Mouse (Mus musculus) cerebellum, postnatal 14 days (tissue): ENCODE data around the gene Dhps.
"Not testable (repeated sequence)": the region's sequence is repeated elsewhere in the genome, so short reads cannot be mapped to it uniquely, and the experiment has no call there.

Experiments
- DNase-seq, 2 experiments: peaks; one replicate each; pipeline ENCODE4 v3.0.0; 2021; ENCODE audit warnings: mixed read lengths in 2 of 2

Gene Dhps

DNA sequence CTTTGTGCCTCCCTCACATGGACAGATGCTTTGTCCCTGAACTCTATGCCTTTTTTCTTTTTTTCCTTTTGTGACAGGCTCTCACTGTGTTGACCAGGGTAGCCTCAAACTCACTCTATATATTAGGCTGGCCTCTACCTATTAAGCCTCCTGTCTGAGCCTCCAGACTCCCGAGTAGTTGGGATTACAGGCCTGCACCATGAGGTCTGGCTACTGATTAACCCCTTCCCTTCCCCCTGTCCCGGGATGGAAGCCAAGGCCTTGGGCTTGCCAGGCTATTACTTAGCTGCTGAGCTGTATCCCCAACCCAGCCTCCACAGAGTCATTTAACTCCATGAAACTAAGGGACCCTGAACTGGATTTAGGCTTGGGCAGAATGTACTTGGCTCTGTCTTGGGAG lies 6.3 kb upstream of the Dhps start:
- no peak for DNase-seq

DNA sequence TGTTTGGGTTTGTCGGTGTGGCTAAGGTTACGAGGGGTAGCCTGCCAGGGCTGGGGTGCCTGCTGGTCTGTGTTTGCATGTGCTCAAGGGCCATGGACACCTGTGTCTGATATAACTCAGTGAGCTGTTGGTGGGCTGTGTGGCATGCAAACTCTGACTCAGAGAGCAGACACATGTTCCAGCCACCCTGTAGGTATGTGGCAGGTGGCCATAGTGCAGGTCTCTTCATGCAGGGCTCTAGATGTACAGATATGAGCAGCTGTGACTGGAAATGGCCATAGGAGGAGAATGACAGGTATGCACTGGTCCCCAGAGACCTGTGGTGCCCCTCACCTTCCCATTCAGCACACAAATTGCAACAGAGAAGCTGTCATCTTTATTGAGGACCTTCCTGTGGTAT lies 4.4 kb upstream of the Dhps start:
- DNase-seq, result no peak

DNA sequence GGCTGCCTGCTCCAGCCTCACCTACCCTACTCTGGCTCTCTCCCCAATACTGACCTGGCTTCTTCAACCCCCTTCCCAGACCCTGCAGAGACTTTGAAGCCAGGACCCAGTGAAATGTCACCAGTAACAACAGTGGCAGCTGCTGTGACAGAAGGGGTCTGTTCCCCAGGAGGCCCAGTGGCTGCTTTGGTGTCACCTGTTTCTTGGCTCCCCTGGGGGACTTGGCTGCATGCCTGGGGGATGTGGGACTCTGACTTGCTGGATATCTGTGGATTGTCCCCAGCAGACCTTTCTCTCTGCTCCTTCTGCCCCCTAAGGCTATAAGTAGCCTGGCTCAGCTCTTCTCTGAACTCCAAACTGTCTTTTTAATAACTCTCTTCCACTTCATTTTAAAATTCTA lies 3.6 kb upstream of the Dhps start, which contains the start of gene Gm5741:
Gm5741 (minus strand) TSS at position 1 of the 400 bp plus-strand sequence.
- DNase-seq, result peak; percentile 41 to 64

DNA sequence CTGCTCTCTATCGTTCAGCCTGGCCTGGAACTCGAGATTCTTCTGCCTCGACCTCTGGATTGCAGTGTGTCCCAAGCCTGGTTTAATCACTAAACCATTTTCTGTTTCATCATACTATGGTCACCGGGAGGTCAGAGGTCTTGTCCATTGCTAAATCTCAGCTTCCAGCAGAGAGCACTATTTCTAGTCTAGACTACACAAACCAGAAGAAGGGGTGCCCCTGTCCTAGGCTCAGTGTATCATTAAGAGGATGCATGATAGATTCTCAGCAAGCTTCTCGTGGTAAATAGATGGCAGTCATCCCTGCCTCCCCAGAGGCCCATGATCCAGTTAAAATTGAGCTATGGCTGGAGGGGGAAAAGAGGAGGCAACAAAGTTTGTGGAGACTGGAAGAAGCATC lies 516 bp upstream of the Dhps start:
- DNase-seq, result peak in 1 of 2 experiments; percentile 29

DNA sequence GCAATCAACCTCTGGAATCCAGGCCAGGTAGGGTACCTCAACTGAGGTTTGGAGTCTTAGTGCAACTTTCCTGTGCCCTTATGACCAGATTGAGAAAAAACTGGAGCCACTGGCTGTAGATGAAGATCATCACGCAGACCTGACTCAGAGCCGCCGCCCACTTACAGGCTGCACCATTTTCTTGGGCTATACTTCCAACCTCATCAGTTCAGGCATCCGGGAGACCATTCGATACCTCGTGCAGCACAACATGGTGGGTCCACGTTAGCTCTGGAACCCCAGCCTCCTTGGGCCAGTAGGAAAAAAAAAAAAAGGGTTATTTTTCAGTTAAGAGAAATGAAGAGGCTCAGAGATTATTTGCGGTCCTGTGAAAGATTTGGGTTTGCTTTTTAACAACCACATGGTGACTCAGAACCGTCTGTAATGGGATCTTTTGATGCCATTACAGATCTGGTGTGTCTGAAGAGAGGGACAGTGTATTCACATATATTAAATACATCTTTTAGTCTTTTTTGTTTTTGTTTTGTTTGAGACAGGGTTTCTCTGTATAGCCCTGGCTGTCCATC lies 890 bp downstream of the Dhps start:
- DNase-seq, result no peak

DNA sequence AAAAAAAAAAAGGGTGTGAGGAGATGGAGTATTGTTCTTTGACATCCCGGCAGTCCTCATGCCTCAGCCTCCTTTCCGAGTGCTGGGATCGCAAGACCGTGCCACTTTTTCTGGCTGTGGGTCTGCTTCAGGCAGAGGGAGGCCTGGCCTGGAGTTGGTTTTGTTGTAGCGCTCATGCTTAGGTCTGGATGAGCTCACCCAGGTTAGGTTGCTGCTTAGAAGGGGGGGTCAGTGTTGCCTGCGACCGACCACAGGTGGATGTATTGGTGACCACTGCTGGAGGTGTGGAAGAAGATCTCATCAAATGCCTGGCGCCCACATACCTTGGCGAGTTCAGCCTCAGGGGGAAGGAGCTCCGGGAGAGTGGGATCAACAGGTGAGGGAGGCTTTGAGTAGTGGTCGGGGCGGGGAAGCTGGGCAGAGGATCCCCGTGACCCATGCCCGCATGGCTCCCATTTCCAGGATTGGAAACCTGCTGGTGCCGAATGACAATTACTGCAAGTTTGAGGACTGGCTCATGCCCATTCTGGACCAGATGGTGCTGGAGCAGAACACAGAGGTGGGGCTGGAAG lies 1.6 kb downstream of the Dhps start:
- no peak for DNase-seq

DNA sequence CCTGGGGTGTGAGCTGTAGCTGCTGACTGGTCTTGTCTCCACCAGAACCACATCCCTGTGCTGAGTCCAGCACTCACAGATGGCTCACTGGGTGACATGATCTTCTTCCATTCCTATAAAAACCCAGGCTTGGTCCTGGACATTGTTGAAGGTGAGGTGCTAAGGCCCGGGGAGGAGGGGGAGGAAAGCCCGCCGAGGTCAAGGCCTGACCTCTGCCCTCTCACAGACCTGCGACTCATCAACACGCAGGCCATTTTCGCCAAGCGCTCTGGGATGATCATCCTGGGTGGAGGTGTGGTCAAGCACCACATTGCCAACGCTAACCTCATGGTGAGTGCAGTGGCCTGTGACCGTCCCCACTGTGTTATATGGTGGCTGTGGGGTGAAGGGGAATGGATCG lies 2.6 kb downstream of the Dhps start:
- no peak for DNase-seq

DNA sequence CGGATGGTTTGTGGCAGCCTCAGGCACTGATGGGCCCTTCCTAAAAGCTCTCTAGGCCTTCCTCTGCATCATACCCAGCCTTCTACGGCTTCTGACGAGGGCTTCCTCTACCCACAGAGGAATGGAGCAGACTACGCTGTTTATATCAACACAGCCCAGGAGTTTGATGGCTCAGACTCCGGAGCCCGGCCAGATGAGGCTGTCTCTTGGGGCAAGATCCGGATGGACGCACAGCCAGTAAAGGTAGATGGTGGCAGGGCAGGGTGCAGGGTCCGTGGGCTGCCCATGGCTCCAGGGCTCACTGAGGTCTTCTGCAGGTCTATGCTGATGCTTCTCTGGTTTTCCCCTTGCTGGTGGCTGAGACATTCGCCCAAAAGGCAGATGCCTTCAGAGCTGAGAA lies 3.1 kb downstream of the Dhps start:
- DNase-seq, result no peak

DNA sequence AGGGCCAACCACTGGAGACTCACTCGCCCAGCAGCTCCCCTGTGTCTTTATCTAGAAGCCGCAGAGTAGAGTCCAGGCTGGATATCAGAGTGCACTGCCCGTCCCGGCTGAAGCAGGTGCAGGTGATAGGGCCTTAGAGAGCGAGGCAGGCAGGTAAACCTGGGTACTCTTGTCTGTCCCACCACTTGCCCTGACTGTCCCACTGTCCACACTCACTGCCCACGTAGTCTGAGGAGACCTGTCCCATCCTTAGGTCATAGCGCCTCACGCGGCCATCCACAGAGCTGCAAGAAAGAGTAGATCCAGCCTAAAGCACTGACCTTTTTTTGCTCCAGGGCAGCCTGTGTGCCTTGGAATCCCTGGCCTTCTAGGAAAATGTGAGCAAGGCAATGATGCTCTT lies 4.4 kb downstream of the Dhps start:
- DNase-seq, result peak; percentile 65 to 79

DNA sequence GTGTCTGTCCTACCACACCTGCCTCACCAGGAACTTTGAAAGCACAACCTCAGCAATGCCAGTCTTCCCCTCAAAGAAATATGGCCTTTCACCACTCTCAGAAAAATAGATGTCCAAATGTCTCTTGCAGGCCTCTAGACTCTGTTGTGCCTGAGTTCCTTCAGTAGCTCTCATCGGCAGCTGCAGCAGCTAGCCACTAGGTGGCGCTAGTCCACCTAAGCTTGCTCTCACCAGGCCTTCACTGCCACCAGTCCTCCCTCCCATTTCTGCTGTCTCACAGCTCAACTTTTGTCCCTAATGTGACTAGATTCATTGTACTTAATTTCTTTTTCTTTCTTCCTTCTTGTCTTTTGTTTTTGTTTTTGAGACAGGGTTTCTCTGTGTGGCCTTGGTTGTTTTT lies 5.4 kb downstream of the Dhps start:
- DNase-seq, result peak; percentile 87

DNA sequence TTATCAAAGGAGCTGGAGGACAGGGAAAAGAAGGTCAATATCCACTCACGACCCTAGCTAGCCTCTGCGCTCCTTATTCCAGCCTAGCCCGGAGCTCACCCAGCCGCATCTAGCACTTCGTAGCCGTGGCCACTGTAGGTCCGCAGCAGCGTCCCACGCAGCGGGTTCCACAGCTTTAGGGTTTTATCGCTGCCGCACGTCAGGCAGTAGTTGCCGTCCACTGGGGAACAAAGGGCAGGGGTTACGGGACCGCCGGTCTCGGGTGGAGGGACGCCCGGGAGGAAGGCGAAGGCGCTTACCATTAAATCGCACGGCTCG lies 8.6 kb downstream of the Dhps start:
- DNase-seq, result no peak

DNA sequence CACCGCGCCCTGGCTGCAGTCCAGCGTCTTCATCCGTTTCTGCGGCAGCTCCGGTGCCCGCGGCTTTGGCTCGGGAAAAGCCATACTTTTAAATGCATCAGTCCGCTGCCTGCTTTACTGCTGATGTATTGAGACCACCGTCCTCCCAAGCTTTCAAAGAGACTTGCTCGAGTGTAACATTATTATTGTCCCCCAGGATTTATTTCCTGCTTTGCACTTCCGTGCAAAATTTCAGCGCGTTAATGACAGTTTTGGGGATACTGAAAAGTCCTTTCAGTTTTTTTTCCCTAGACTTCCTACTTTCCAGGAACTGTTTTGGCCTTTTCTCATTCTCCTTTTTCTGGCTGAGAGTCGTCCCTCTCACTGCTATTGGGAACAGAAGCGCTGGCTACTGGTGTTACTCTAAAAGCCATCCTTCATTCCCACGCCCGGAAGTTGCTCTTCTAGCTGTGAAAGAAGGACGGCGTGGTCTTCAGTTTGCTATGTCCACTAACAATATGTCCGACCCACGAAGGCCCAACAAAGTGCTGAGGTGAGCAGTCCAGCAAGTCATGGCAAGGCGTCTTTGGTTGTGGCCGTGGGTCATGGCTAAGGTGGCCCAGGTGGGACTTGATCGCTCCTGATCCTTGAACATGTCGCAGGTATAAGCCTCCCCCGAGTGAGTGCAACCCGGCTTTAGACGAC lies 9.1 kb downstream of the Dhps start, which contains the start of gene Wdr83os:
Wdr83os (plus strand) TSS at position 209 of the 684 bp plus-strand sequence.
- DNase-seq, result peak; percentile 72 to 79

DNA sequence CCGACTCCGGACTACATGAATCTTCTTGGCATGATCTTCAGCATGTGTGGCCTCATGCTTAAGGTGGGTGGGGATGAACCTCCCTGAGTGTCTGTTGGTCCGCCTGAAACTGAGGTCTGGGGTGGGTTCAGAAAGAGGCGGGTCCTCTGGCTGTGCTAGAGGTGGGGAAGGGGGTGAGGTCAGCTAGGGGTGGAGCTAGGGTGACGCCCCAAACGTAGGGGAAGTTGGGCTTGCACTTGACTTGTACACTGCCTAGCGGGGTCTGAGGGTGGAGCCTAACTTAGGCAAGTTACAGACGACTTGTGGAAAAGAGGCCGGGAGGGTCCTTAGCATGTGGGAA lies 9.6 kb downstream of the Dhps start, which contains the start of gene Wdr83:
Wdr83 (minus strand) TSS at position 91 of the 340 bp plus-strand sequence.
- no peak for DNase-seq

DNA sequence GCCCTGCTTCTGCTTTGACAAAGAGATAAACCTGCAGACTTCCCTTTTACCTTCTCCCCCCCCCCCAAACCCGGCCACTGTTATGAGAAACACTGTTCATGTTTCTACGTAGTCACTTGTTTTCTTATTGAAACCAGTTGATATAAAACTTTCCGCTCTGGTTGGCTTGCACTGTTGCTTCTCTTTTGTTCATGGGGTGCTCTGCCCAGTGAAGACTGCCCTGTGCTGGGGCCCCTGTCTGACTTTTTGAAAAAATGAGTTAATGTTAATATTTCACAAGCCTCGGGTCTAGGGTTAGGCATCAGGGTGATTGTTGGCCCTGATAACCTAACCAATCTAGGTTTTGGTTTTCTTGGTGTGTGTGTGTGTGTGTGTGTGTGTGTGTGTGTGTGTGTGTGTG lies 10.6 kb downstream of the Dhps start:
- not testable (repeated sequence) for DNase-seq

DNA sequence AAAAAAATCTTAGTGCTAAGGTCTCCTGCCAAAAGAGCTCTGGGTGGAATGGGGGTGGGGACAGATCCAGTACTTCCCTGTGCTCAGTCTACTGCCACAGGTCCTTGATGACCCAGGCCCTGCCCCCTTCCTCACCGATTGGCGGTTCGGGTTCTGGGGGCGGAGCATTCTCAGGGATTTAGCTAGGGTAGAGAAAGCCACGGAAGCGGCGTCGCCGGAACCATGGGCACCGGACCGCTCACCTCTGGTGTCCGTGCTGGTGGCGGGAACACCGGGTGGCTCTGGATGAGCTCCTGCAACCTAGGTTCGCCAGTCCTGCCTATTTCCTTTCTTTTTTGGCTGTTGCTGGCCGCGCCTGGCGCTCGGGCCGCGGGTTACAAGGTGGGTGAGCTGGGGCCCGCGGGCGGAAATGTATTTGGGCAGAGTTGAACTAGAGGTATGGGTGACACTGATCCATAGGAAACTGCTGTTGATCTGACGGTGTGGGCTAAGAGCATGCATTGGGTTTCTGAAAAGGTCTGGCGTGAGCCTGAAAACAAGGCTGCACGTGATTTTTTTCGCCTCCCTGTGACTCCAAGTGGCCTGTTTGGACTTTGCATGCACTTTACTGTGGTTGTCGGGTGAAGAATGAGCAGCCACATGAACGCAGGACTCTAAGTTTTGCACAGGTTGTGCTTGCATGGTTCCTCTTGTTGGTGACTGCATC lies 11.7 kb downstream of the Dhps start, which contains the start of gene Man2b1:
Man2b1 (plus strand) TSS at position 163 of the 706 bp plus-strand sequence.
- DNase-seq, result peak; percentile 87 to 89

DNA sequence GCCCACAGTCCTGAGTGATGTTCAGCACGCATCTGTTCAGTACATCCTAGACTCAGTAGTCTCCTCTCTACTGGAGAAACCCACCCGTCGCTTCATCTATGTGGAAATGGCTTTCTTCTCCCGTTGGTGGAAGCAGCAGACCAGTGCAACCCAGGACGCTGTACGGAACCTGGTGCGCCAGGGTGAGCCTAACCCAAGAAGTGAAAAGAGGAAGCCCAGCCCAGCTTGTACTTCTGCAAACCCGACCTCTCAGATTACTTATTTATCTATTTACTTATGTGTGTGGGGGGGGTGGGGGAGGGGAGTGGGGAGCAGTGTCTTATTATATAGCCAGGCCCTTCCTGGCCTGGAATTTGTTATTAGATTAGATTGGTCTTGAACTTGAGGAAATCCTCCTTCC lies 13.1 kb downstream of the Dhps start:
- DNase-seq, result no peak

DNA sequence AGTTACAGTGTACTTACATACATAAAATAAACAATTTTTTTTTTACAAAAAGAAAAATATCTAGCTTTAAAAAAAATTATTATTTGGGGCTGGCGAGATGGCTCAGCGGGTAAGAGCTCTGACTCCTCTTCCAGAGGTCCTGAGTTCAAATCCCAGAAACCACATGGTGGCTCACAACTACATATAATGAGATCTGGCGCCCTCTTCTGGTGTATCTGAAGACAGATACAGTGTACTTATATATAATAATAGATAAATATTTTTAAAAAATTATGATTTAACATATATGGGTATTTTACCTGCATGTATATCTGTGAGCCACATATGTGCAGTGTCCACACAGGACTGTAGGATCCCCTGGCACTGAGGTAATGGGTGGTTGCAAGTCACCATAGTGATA lies 14.7 kb downstream of the Dhps start:
- DNase-seq, result no peak

DNA sequence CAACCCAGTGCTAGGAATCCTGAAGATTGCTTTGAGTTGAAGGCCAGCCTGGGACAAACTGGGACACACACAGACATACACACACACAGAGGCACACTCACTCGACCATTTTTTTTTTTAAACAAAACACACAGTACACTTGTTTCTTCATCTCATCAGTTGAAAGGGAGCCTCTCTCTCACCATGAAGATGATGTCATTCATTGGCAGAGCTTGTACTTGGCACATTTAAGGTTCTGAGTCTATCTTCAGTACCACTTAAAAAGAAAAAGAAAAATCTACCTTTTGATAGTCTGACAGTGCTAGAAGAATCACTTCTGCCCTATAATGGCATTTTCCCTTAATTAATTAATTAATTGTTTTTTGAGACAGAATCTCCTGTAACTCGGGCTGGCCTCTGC lies 17.2 kb downstream of the Dhps start:
- DNase-seq, result no peak

DNA sequence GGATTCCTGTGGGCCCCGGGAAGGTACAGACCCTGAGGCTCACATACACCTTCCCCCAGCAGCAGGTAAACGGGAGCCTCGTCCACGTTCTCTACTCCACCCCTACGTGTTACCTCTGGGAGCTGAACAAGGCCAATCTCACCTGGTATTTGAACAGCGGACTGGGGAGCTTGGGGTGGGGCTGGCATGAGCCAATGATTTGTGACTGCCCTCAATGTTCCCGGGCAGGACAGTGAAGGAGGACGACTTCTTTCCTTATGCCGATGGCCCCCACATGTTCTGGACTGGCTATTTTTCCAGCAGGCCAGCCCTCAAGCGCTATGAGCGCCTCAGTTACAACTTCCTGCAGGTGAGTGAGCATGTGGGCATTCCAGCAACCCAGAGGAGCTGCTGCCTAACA lies 19.3 kb downstream of the Dhps start:
- no peak for DNase-seq

DNA sequence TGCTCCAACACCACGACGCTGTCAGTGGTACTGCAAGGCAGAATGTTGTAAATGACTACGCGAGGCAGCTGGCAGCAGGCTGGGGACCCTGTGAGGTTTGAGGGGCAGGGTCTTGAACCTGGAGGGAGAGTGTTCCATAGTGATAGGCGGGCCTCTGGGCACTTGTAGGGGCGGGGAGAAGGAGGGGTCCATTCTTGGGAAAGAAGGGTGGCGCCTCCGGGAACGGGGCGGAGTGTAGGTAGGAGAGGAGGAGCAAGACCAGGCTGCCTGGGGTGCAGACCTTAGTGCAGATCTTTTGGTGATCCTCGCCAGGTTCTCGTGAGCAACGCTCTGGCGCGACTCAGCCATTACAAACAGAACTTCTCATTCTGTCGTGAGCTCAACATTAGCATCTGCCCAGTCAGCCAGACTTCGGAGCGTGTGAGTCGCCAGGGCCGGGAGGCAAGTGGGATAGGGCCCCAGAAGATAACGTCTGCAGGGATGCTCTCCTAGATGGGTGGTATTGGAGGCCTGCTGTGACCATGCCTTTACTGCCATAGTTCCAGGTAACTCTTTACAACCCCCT lies 20.1 kb downstream of the Dhps start:
- DNase-seq, result no peak

DNA sequence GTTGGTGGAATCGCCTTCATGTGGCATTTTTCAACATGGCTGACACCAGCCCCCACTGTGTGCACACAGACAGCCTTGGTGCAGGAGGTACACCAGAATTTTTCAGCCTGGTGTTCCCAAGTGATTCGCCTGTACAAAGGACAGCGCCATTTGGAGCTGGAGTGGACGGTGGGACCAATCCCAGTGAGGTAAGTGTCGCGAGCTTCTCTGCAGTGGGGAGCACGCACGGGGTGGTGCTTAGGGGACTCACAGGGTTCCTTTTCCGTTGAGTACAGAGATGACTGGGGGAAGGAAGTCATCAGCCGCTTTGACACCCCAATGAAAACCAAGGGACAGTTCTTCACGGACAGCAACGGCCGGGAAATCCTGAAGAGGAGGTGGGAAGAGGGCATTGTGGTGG lies 23.5 kb downstream of the Dhps start:
- no peak for DNase-seq

DNA sequence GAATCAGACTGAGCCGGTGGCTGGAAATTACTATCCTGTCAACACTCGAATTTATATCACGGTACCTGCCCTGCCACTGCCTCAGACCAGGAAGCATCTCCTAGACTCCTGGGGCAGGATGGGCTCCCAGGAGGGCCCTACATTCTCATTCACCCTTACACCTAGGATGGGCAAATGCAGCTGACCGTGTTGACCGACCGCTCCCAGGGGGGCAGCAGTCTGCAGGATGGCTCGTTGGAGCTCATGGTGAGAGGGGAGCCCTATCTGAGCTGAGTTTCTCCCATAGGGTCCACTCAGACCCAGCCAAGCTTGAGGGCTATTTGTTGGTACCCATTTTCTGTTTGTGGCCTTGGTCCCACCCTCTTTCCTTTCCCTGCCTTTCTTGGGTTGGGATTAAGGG lies 24.0 kb downstream of the Dhps start:
- DNase-seq, result no peak

DNA sequence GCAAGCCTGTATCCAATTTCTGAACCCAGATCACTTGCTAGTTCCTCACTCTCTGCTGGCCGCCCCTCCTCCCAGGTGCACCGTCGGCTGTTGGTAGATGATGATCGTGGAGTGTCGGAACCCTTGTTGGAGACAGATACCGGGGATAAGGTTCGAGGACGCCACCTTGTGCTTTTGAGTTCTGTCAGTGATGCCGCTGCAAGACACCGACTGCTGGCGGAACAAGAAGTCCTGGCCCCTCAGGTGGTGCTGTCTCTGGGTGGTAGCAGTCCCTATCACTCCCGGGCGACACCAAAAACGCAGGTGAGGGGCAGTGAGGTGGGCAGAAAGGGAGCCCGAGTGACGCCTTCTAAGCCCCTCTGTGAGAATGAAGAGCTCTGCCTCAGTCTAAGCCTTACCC lies 24.6 kb downstream of the Dhps start:
- DNase-seq, result no peak

DNA sequence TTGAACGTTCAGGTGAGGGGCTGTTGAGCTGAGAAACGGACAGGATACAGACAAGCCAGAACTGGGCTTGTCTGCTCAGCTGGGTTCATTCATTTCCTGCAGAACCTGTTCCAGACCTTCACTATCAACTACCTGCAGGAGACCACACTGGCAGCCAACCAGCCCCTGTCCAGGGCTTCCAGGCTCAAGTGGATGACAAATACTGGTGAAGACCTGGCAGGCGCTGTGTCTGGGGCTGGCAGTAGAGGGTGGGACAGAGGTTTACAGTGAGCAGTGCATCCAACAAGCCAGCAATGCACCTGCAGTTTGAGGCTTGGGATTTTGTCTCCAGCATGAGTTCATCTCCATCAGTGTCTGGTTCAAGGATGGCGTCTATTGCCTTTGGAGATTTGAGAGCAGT lies 25.3 kb downstream of the Dhps start:
- DNase-seq, result no peak
